Mouse (Mus musculus) stomach, embryonic 14.5 days (tissue): ENCODE results near the gene 2700097O09Rik. TPM values are rescaled to one million over a fixed set of nuclear protein-coding genes. Genes with fewer than 3 reads are reported as not detected.

ENCODE experiments used
- ATAC-seq: fragments of 200-750 bp; cut with Nextera tagmentation; 2 replicates; pipeline ENCODE4 v1.8.0; 2017; ENCODE audit warnings: low read depth, moderate TSS enrichment; ENCODE audit not compliant: insufficient number of reproducible peaks, insufficient read depth, low FRiP score
- H3K27ac ChIP-seq: fragments of 300-500 bp; sonication (generic); 2 replicates; pipeline ENCODE4 v1.5.1; 2014; ENCODE audit warnings: mild to moderate bottlenecking, low read length, moderate library complexity, mixed read lengths
- H3K27me3 ChIP-seq: fragments of 300-500 bp; sonication (generic); 2 replicates; pipeline ENCODE4 v1.6.1; 2014; ENCODE audit warnings: low read length, control low read depth, mixed read lengths; ENCODE audit not compliant: control insufficient read depth, insufficient read depth
- H3K36me3 ChIP-seq: fragments of 300-500 bp; sonication (generic); 2 replicates; pipeline ENCODE4 v1.6.1; 2014; ENCODE audit warnings: mild to moderate bottlenecking, control low read depth, low read length, moderate library complexity, mixed read lengths; ENCODE audit not compliant: control insufficient read depth, insufficient read depth
- H3K4me1 ChIP-seq: fragments of 300-500 bp; sonication (generic); 2 replicates; pipeline ENCODE4 v1.6.1; 2014; ENCODE audit warnings: low read length, control low read depth, mixed read lengths; ENCODE audit not compliant: control insufficient read depth, insufficient read depth
- H3K4me2 ChIP-seq: fragments of 300-500 bp; sonication (generic); replicated peaks from 2 replicates; pipeline ENCODE4 v1.6.1; 2014; ENCODE audit warnings: low read depth, low read length, control low read depth
- H3K4me3 ChIP-seq: fragments of 300-500 bp; sonication (generic); 2 replicates; pipeline ENCODE4 v1.5.1; 2014; ENCODE audit warnings: low read depth, low read length, control low read depth
- H3K9ac ChIP-seq: fragments of 300-500 bp; sonication (generic); replicated peaks from 2 replicates; pipeline ENCODE4 v1.6.1; 2014; ENCODE audit warnings: low read depth, mild to moderate bottlenecking, control low read depth, low read length, moderate library complexity, mixed read lengths
- H3K9me3 ChIP-seq: fragments of 300-500 bp; sonication (generic); 2 replicates; pipeline ENCODE4 v1.6.1; 2016; ENCODE audit warnings: low read depth, low read length, control low read depth; ENCODE audit not compliant: control insufficient read depth
- WGBS: fragments of 180-500 bp; shearing (Covaris S2); extraction: QIAGEN DNeasy Blood & Tissue Kit; methylation state at CpG from one replicate; pipeline ENCODE4 v1.1.7; 2014; 5-methylcytosine and 5-hydroxymethylcytosine counted together
- polyA plus RNA-seq: library from polyadenylated mRNA; unstranded; fragments of >200 nt; fragmentation: Nextera tagmentation; extraction: Ambion mirVana; gene quantifications from 2 replicates; pipeline ENCODE4 v1.2.1, GENCODE M21; 2014

2700097O09Rik gene
- polyA plus RNA-seq, 1 experiment from 2014 or later = 33.0 TPM

DNA sequence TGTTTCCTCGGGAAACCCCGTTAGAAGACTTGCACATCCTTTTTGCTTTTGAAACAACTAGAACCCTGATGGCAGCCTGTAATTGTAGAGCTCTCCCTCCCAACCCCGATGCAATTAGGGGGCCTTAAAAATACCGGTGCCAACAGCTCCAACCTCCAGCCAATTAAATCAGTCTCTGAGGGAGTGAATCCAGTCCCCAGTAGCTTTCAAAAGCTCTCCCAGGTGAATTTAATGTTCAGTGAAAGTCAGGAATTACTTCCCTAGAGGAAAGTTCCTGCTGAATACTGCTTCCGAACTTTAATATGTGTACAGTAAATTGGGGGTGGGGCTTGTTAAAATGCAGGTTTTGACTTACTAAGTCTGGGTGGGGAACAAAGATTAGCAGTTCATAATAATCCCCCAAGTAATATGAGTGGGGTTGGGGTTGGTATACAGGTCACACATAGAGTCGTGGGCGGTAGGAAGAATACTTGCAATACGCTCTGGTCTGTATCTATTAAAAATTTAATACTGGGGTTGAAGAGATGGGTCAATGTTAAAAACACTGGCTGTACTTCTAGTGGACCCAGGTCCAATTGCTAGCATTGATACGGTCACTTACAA is 62.7 kb downstream of the 2700097O09Rik start:
- no peaks in the 10 kb centered on the region for H3K4me1 ChIP-seq
- no peak overlapping the region for H3K9ac ChIP-seq
- no peaks in the 10 kb centered on the region for H3K36me3 ChIP-seq
- WGBS = 74% methylated on average over 9 of the region's 9 CpGs
- H3K9me3 ChIP-seq = no peaks in the 10 kb centered on the region
- no peaks in the 10 kb centered on the region for H3K27me3 ChIP-seq
- no peak for ATAC-seq
- H3K27ac ChIP-seq = no peak overlapping the region
- H3K4me3 ChIP-seq = no peak overlapping the region
- no peak overlapping the region for H3K4me2 ChIP-seq

DNA sequence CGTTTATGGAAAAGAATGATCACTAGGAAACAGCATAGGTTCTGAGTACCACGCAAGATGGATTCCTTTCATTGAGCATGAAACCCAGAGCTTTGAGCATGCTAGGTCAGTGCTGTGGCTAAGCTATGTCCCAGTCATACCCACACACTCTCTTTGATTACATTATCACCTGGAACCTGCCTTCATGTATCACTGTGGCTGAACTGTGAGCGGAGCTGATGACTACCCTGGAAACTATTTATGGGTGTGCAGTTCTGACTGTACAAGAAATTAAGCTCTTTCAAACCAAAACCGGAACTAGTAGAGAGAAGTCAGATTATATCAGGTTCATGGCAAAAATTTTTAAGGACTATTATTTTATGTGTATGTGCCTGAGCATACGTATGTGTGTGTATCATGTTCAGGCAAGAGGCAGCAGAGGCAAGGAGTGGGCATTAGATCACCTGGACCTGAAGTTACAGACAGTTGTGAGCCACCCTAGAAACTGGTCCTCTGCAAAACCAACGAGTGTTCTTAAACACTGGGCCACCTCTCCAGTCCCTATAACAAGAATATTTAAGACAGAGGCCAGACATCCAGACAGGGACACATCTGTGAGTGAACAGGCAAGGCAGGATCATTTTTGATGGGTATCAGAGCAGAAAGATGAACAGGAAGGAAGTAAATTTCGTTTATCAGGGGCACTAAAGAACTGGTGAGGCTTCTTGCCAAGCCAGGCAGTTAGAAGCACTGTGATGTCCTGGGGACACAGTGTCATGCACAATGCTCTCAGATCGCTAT is 63.4 kb downstream of the 2700097O09Rik start:
- 76% methylated on average over 8 of the region's 8 CpGs for WGBS
- Histone ChIP-seq H3K9me3 (no peaks in the 10 kb centered on the region), H3K4me3 (no peak overlapping the region), H3K4me2 (no peak overlapping the region), H3K27ac (no peak overlapping the region), H3K27me3 (no peaks in the 10 kb centered on the region), H3K9ac (no peak overlapping the region), H3K36me3 (no peaks in the 10 kb centered on the region), H3K4me1 (no peaks in the 10 kb centered on the region)
- no peak for ATAC-seq

- no peak overlapping the region for H3K4me2 ChIP-seq
- H3K27ac ChIP-seq = no peak overlapping the region
- WGBS = 82% methylated on average over 5 of the region's 5 CpGs
- no peak for ATAC-seq
- no peaks in the 10 kb centered on the region for H3K4me1 ChIP-seq
- no peak overlapping the region for H3K4me3 ChIP-seq
- H3K27me3 ChIP-seq = no peaks in the 10 kb centered on the region
- no peaks in the 10 kb centered on the region for H3K9me3 ChIP-seq
- H3K9ac ChIP-seq = no peak overlapping the region
- no peaks in the 10 kb centered on the region for H3K36me3 ChIP-seq
Observed at GRCm38 (mm10) chr12:55015428-55015827, 64.5 kb downstream of the 2700097O09Rik start.

DNA sequence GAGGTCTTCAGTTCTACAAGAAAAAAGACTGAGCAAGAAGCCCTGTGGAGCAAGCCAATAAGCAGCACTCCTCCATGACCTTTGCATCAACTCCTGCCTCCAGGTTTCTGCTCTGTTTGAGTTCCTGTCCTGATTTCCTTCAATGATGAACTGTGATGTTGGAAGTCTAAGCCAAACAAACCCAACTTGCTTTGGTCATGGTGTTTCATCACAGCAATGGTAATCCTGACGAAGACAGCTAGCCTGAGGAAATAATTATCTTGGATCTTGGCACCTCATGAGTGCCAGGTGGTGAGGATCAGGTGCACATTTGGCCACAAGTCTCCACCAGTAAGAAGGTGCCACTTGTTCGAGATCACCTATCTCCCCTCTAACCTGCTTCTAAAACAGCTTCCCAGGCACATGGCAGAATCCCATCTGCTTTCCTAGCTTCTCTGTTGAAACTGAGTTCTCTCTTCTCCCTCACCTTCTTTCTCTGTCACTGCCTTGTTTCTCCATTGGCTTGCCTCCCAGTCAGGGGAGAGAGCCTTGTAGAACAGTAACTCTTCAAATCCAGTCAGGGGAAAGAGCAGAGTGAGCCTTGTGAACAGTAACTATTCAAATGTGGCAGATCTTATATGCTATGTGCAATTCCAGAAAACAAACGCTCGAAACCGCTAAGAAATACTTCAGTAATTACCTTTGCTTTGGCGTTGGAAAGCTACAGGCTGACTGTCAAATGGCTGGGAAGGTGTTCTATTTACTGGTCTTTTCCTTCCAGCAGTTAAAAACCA is 66.1 kb downstream of the 2700097O09Rik start, which contains the start of gene Baz1a:
Gene Baz1a (minus strand): TSS at position 723 of the 773 bp plus-strand sequence.
- no peak for ATAC-seq
- no peaks in the 10 kb centered on the region for H3K27me3 ChIP-seq
- no peak within 1 kb of the TSS for H3K27ac ChIP-seq
- H3K4me2 ChIP-seq = no peak within 1 kb of the TSS
- H3K4me3 ChIP-seq = no peak within 1 kb of the TSS
- H3K36me3 ChIP-seq = no peaks in the 10 kb centered on the region
- H3K4me1 ChIP-seq = no peaks in the 10 kb centered on the region
- H3K9me3 ChIP-seq = no peaks in the 10 kb centered on the region
- 85% methylated on average over 6 of the region's 6 CpGs for WGBS
- H3K9ac ChIP-seq = no peak within 1 kb of the TSS

- 74% methylated on average over 1 of the region's 1 CpGs for WGBS
- no peaks in the 10 kb centered on the region for H3K36me3 ChIP-seq
- H3K4me2 ChIP-seq = no peak overlapping the region
- H3K9me3 ChIP-seq = no peaks in the 10 kb centered on the region
- ATAC-seq = no peak
- no peak overlapping the region for H3K9ac ChIP-seq
- H3K27me3 ChIP-seq = no peaks in the 10 kb centered on the region
- no peak overlapping the region for H3K27ac ChIP-seq
- no peak overlapping the region for H3K4me3 ChIP-seq
- no peaks in the 10 kb centered on the region for H3K4me1 ChIP-seq
Observed at GRCm38 (mm10) chr12:55013031-55013430, 66.9 kb downstream of the 2700097O09Rik start.

DNA sequence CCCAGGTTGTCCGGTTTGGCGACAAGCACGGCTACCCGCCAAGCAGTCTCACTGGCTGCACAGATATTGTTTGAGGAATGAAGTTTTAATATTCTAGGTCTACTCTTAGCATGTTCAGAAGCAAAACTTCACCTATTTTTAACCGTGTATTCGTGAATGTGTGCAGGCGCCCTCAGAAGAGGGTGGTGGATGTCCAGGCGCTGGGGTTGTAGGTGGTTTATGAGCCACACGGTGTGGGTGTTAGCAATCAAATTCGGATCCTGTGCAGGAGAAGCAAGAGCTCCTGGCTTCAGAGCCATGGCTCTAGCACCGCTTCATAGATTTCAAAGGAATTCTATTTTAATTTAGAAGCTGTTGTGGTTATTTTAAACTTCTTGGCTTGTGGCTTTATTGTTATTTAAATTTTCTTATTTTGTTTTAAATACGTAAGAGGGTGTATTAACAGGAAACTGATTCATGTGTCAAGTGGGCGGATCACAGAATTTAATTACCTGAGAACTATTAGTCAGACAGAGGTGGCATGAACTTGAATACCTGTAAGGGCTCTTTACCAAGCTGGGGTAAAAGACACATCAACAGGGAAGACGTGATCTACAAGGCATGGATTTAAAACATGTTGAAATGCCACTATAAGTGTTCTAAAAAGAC is 72.4 kb downstream of the 2700097O09Rik start:
- Histone ChIP-seq H3K27me3 (no peaks in the 10 kb centered on the region), H3K36me3 (no peaks in the 10 kb centered on the region), H3K4me3 (no peak overlapping the region), H3K4me2 (no peak overlapping the region), H3K9me3 (0 out of 2 replicates have a peak, but pooled peaks cover 4% of the 10 kb centered on the region), H3K9ac (no peak overlapping the region), H3K4me1 (no peaks in the 10 kb centered on the region), H3K27ac (no peak overlapping the region)
- WGBS = 82% methylated on average over 14 of the region's 14 CpGs
- ATAC-seq = no peak

DNA sequence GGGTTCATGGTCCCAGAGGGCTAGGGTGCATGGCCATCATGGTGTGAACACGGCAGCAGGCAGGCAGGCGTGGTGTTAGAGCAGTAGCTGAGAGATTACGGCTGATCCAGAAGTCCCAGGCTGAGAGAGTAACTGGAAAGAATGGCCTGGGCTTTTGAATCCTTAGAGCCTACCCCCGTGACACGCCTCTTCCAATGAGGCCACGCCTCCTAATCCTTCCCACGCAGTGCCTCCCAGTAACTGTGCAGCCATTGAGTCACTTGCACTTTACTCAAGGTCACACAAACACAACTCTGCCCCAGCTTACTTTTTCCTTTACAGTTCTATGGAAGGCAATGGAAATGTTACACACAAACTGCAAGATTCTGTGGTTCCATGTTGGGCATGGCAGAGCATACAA is 73.8 kb downstream of the 2700097O09Rik start:
- Histone ChIP-seq H3K4me2 (no peak overlapping the region), H3K4me3 (no peak overlapping the region), H3K4me1 (no peaks in the 10 kb centered on the region), H3K9ac (no peak overlapping the region), H3K27me3 (no peaks in the 10 kb centered on the region), H3K27ac (no peak overlapping the region), H3K9me3 (0 out of 2 replicates have a peak, but pooled peaks cover 4% of the 10 kb centered on the region), H3K36me3 (no peaks in the 10 kb centered on the region)
- no peak for ATAC-seq
- 92% methylated on average over 7 of the region's 7 CpGs for WGBS

- Histone ChIP-seq H3K9me3 (0 out of 2 replicates have a peak, but pooled peaks cover 4% of the 10 kb centered on the region), H3K4me1 (no peaks in the 10 kb centered on the region), H3K27ac (no peak overlapping the region), H3K27me3 (no peaks in the 10 kb centered on the region), H3K4me2 (no peak overlapping the region), H3K4me3 (no peak overlapping the region), H3K36me3 (no peaks in the 10 kb centered on the region), H3K9ac (no peak overlapping the region)
- WGBS = 86% methylated on average over 3 of the region's 3 CpGs
- ATAC-seq = no peak
Observed at GRCm38 (mm10) chr12:55004396-55004795, 75.5 kb downstream of the 2700097O09Rik start.
